Mouse (Mus musculus) regulatory T cell (primary cell): ENCODE data around the gene Prox1.

Experiments
- in situ Hi-C: fragments of 300-600 bp; cut with MboI, MseI; formaldehyde crosslinking; loops from one replicate; pipeline ENCODE4 v1.15.1; 2025; ENCODE audit warnings: high pct_unique_total_duplicates

The Prox1 gene

DNA sequence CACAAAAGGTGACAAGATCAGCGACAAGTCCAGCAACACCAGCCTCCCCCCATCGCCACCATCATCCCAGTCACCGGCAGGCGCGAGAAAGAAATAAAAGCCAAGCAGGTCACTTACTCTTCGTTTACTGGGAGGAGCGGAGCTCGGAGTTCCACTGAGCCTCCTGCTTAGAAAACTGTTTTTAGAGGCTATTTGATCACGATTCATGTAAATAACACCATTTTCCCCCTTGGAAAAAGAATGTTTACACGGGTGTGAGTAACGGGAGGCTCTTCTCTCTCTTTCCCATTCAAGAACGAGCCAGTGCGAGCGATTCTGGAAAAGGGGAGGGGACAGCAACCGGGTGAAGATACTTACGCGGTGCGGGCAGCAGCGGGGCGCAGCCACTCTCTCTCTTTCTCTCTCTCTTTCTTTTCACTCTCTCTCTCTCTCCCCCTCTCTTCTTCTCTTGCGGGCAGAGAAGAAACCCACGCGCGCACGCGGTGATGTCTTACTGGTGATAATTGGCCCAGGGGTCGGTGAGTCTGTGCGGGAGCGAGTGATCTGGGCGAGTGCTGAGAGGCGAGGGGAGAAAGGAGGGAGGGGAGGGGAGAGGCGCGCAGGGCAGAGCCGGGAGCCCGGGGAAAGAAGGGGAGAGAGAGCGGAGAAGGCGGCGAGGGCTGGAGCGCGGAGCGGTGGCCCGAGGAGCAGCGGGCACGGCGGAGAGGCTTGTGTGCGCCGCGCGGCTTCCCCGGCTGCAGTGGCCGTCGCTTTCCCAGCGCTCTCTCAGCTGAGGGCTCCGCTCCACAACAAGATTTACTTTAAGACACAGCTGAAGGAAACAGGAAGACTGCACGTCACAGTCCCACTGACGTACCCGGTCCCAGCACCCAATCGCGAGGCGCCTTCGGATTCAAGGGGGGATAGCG is at the start of gene Prox1:
Gene Prox1, minus strand, starts transcription at position 804 of the 908 bp plus-strand sequence.
- in situ Hi-C loops, result no loop called here

GRCm38 (mm10) chr1:190216621-190217020 is 46.1 kb upstream of the Prox1 start:
- in situ Hi-C loops, result no loop called here

DNA sequence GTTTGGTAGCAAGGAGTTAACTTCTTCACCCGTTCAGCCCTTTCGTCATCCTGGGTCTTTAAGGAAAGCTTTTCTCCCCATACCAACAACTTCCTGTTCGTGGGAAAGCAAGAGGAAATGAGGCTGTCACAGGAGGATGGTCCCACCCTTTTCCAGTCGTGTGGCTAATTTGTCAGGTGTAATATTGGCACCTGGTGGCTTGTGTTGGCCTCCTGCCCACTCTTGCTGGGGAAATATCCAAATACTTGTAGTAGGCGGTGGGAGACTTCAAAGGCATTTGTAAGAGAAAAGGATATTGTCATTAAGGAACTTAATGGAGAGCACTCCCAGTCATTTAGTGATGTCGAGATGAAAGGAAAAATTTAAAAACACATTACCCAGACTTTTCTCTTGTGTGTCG is 44.1 kb upstream of the Prox1 start:
- in situ Hi-C loops, result no loop called here

- in situ Hi-C loops, result no loop called here
Observed at GRCm38 (mm10) chr1:190213175-190213574, 42.7 kb upstream of the Prox1 start.

GRCm38 (mm10) chr1:190207246-190207645 is 36.7 kb upstream of the Prox1 start:
- in situ Hi-C loops, result no loop called here

DNA sequence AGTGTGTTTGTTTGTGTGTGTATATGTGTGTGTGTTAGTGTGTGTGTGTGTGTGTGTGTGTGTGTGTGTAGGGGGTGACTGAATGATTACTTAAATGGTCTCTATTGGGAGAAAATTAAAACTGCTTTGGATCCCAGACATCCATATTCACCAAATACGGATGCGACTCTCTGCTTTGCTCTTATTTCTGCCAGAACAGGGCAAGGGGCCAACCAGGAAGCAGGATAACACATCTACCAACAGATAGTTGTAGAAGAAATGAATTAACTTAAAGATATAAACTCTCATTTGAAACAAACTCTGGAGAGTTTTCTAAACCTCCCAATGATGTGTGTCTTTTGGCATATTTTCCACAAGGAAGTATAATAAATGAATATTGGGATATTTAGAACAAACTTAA is 35.2 kb upstream of the Prox1 start:
- in situ Hi-C loops, result no loop called here

- in situ Hi-C loops, result no loop called here
Observed at GRCm38 (mm10) chr1:190204378-190205070, 34.0 kb upstream of the Prox1 start.

DNA sequence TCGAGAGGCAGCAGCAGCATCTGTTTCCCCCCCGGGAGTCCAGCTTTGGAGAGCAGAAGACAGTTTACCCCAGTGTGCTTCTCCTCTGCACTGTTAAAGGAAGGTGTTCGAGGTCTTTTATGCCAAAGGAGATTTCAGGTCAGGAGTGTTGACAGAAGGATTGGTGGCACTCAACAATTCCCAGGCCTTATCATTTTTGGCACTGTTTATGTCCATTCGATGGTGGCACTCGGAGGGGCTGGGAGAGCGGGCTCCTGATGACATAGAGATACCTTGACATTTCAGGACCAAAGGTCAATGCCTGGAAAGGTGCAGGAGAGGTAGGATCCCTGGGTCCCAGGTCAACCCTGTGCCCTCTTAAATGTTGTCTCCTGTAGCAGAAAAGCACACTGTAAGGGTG is 31.2 kb upstream of the Prox1 start:
- in situ Hi-C loops, result no loop called here

DNA sequence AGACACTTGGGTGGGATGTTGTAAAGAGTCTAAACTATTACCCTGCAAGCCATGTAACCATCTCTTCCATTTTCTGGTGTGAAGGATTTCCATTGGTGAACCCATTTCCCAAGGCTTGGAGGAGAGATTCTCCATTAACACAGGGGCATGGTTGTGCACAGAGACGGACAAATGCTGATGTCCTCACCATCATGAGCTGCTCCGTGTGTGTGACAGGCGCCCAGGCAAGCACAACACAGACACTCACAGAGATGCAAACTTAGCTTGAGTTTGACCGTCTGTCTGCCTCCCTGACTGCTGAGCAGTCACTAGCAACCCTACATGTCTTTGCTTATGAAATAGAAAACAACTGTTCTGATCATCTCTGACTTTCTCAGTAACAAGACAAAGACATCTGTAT is 30.5 kb upstream of the Prox1 start:
- in situ Hi-C loops, result no loop called here

- in situ Hi-C loops, result no loop called here
Observed at GRCm38 (mm10) chr1:190198247-190198646, 27.7 kb upstream of the Prox1 start.

GRCm38 (mm10) chr1:190192011-190192410 is 21.5 kb upstream of the Prox1 start:
- in situ Hi-C loops, result no loop called here

GRCm38 (mm10) chr1:190190231-190190965 is 19.9 kb upstream of the Prox1 start:
- in situ Hi-C loops, result no loop called here

DNA sequence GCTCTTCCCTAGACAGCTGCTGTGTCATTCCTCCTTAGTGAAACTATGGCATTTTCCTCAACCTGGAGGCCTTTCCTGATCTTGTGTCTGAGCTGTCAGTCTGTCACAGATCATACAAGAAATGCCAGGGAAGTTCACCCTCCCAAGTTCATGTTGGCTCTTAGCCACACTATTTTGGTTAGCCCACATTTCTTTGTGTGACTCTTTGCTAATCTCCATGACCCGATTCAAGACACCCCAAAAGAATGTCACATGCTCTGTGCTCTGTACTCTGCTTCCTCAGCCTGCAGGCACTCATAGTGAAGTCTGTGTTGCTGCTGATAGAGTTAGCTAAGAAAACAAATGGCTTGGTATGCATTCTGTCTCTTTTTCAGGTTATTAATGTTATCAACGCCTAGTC is 18.6 kb upstream of the Prox1 start:
- in situ Hi-C loops, result no loop called here

- in situ Hi-C loops, result no loop called here
Observed at GRCm38 (mm10) chr1:190186336-190186735, 15.8 kb upstream of the Prox1 start.

GRCm38 (mm10) chr1:190185284-190185683 is 14.8 kb upstream of the Prox1 start:
- in situ Hi-C loops, result no loop called here

GRCm38 (mm10) chr1:190183574-190183973 is 13.1 kb upstream of the Prox1 start:
- in situ Hi-C loops, result no loop called here

GRCm38 (mm10) chr1:190181765-190182164 is 11.3 kb upstream of the Prox1 start:
- in situ Hi-C loops, result no loop called here

DNA sequence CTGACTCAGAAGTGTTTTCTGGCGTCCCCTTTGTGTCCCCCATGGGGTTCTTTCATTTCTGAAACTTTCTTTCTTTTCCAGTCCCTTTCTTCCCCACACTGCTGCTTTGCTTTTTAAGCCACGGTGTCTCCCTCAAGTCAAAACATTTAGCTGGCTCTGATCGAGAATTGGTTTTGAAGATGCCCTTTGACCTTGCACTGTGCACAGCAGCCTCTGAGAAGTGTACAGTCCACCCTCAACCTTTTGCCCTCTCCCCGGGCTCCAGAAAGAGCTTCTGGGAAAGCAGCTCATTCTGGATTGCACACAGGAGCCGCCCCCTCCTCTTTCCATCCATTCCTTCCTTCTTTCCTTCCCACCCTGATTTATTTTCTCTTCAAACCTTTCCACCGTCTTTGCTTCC is 10.3 kb upstream of the Prox1 start:
- in situ Hi-C loops, result no loop called here

DNA sequence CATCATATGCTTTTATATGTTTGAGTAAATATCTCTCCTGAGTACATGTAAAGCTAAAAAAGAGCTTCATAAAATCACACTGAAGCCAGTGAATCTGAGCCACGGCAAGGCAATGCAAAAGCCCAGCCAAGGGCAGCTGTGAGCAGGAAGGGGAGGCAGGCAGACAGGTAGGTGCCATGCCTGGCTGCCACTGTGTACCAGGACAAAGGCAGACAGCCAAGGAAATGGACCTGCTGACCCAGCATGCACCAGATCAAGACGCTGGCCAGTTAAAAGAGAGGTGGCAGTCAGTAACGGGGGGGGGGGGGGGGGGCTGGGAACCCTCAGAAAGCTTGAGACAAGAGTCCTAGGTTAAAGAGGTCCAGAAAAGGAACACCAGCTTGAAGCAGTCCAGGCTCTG is 6.4 kb upstream of the Prox1 start:
- in situ Hi-C loops, result no loop called here

DNA sequence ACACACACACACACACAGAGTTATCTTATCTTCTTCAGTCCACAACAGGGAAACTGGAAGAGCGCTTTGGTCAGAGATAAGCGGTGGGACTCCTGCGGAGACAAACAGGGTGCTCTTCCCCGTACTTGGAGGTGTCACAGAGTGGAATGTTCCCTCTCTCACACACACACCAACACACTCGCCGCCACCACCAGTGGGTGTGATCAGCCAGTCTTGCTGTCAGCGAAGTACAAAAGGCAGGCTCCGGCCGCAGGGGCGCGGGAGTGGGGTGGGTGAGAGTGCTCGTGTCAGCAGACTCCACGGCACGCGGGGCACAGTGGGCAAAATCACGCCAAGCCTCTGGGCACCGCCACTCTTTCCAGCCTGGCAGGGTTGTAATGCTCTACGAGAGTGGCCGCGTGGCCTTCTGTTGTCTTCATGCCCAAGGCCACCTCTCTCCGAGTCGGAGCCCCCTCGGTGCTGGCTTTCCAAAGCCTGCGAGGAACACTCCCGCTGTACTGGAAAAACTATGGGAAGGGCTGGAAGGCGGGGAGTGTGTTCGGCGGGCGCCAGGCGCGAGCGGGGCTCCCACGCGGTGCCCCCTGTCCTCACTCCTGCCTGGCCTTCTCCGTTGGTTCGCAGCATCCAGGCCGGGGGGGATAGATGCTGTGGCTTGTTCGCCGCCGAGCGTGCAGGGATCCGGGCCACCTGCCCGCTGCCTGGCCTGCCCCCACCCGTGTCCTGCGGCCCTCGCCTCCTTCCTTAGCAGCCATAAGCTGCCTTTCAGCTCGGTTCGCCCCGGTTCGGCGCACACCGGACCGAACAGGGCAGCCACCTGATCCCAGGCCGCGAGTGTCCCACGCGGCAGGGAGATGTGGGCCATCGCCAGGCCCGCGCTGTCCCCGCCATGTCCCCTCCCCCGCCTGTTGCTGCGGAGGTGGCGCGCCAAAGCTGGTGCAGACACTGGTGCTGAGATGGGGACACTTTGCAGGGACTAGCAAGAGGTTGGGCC is 4.5 kb upstream of the Prox1 start:
- in situ Hi-C loops, result no loop called here

DNA sequence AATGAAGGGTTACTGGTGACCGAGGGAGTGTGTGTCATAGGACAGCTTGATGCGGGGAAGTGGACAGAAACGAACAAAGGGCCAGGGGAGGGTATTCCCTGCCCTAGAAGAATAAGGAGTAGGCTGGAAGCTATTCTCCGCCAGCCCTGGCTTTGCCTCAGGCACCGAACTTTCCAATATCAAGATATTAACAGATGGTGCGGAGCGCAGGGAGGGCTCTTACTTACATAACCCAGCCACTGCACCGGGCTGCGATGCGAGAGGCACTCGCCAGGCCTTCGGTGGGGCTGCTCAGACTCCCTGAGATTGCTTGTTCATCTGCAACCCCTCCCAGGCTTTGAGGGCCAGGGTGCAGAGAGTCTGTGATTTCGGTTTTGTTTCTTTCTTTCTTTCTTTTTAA is 3.7 kb upstream of the Prox1 start:
- in situ Hi-C loops, result no loop called here
